Mouse (Mus musculus) urinary bladder, adult 2 months (tissue): Measurements from ENCODE around the gene Tmem266. TPM values are rescaled to one million over a fixed set of nuclear protein-coding genes. Genes with fewer than 3 reads are reported as not detected.

Experiments used
- DNase-seq: peaks from one replicate; pipeline ENCODE4 v3.0.0; 2022; ENCODE audit warnings: low spot score
- polyA plus RNA-seq: library from polyadenylated mRNA; depleted of rRNA; stranded (reverse); fragments of >200 nt; gene quantifications from 2 replicates; pipeline ENCODE4 v1.2.3, GENCODE M21; 2012; rRNA removed

The Tmem266 gene
- polyA plus RNA-seq, result 0.40 and 0.44 TPM in 2 replicates

DNA sequence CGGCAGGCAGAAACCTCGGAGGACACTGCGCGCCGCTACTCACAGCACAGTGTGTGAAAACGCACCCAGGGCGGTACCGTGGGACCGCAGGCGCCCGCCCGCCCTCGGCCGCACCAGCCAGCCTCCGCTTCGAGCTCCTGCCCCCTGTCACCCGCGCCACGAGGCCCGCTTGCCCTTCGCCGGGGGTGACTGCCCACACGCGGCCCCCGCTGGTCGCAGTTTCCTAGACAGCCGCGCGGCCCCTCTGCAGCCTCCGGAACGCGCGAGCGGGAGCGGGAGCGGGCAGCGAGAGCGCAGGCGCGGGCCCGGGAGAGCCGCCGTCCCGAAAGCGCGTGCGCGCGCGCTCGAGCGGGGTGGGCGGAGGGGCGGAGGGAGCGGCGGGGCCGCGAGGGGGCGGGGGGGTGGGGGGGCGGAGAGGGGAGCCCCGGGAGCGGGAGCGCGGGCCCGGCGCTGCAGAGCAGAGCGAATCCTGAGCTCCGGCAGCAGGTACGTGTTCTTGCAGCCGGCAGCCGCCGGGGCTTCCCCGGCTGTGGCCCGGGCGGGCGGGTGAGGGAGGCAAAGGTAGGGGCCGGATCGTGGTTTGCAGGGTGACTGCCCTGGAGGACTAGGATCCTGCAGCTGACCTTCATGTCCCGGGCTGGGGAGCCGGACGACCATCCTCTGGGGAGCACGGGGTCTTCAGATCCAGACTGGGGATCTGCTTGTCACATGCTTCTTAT, at the start of gene Tmem266, which contains the start of gene Nrg4:
Gene Tmem266, plus strand, starts transcription at position 399 of the 719 bp plus-strand sequence.
Gene Nrg4, minus strand, starts transcription at position 330 of the 719 bp plus-strand sequence.
- DNase-seq, result peak; percentile 65

DNA sequence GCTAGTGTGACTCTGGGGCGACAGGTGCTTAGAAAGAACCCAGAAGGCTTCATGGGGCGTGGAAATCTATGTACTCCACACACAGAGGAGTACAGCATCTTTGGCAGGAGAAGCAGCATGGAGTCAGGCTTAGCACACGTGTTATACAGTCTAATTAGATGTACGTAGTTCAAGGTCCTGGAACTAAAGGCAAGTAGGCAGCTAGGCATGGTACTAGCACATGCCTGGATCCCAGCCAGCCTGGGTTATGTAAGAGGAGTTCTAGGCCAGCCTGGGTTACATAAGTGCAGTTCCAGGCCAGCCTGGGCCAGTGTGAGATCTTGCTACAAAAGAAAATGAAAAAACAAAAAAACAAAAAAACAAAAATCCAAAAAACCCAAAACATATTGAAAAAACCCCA, 49.2 kb upstream of the Tmem266 start:
- no peak for DNase-seq

DNA sequence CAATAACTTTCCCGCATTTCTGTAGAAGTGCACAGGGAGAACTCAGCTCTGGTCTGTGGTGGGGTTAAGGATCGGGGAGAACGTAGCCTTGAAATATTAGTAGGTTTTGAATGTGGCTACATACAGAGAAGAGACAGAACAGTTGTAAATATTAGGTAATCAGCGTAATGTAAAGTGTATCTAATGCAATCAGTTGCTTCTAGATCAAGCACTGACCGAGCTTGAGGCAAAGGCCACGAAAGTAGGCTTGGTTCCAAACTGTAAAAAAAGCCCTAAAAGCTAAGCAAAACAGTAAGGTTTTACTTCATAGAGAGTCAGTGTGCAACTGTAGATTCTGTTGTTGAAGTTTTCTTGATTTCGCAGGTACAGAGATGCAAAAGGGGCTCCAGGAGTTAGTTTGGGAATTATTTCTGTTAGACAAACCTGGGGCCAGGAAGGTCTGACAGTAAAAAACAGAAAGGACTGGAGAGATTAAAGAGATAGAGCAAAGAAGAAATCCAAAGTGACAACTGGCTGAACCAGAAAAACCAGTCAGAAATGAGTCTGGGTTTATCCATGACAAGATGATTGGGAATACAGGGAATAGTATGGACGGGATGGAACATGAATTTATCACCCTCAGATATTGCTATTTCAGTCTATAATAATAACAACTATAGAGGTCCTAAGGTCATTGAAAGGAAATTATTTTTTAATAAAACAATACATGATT, 47.4 kb upstream of the Tmem266 start:
- no peak for DNase-seq

DNA sequence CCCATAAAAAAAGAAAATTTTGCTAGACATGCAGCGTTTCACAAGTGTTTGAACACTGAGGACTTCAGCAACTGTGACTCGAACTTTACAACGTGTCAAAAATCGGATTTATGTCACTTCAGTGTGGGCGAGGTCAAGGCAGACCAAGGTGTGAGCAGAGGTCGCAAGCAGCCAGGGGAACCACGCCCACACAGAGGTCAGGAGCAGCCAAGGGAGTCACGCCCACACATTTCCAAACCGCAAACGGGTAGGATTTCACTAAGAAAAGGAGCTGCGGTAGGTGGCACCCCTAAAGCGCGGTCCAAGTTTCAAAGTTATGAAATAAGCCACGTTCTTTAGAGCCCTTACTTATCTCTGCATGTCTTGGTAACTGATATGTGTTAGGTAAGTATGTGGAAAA, 43.2 kb upstream of the Tmem266 start:
- DNase-seq, result peak; percentile 20

DNA sequence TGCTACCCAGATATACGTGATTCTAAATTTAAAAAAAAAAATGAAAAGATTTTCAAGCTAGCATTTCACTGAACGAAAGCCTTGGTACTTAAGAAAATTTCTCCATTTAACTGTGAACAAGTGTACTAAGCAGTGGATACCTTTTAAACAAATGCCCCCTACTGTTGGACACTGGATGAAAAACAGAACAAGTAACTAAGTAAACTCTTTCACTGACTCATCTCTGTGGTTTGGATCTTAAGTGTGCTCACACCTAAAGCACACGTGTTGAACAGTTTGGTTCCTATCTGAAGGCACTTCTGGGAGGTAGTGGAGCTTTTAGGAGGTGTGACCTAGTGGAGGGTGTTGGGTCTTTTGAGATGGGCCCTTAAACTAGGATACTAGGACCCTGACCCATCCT, 41.5 kb upstream of the Tmem266 start:
- no peak for DNase-seq

DNA sequence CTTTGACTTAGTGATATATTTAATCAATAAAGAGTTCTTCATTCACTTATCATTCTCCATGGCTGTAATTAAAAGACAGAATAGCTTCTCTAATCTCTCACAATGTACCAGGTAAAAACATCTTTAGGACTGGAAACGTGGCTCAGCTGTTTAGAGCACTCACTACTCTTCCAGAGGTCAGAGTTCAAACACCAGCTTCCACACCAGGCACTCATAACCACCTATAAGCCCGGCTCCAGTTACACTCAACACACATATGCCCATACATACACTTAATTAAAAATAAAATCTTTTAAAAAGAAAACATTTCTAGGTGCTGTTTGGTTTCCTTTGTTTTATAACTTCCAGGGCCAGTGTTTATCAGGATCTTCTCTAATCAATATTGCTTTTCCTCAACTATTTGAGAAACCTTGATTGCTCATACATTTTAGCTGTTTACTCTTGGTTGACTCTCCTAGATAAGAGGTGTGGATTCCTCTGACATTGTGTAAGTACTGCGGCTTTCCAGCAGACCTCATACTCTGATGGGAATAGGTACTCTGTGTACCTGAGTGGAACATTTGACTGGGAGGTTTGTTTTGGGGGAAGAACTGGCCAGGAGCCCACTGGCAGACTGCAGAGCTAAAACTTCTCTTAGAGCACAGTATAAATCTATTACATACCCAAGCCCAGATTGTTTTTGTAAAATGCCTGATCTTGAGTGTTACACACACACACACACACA, 37.1 kb upstream of the Tmem266 start:
- DNase-seq, result no peak

DNA sequence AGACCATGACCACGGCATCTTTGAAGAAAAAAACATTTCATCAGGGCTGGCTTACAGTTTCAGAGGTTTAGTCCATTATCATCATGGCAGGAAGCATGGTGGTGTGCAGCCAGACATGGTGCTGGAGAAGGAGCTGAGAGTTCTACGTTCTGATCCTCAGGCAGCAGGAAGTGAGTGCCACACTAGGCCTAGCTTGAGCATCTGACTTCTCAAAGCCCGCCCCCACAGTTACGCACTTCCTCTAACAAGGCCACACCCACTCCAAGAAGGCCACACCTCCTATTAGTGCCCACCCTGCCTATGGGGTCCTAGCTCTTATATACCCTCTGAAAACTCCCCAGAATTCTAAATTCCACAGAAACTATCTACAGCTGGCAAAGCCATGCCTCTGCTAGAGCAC, 34.7 kb upstream of the Tmem266 start:
- no peak for DNase-seq

DNA sequence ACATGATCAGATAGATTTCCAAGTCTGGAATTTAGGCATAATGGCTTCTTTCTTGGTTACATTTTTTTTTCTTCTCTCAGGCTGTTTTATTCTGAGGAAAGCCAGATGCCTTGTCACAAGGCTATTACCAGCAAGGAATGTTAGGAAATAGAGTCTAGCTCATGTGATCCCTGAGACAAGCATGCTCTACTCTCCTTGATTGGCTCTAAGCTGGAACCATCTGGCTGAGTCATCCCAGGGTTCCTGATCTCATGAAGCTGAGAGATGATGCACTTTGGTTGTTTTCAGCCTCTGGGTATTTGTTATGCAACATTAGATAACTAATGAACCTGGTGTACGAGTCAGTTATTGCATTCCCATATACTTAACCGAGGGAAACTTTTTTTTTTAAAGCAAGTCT, 30.5 kb upstream of the Tmem266 start:
- no peak for DNase-seq

DNA sequence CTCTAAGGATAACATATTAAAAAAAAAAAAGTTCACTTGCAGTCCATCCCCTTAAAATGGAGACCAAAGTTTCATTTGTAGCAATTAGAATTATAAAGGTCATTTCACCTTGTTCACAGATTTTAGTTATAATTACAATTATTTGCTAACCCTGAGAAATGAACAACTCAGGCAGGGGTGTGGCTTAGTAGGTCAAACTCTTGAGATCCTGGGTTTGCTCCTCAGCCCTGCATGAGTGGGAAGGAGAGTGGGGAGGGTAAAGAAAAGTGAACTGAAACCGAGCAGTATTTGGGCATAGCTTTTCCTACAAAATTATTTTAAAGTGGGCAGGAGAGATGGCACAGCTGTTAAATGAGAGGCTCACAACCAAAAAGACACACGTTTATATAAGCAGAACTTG, 19.6 kb upstream of the Tmem266 start:
- no peak for DNase-seq

DNA sequence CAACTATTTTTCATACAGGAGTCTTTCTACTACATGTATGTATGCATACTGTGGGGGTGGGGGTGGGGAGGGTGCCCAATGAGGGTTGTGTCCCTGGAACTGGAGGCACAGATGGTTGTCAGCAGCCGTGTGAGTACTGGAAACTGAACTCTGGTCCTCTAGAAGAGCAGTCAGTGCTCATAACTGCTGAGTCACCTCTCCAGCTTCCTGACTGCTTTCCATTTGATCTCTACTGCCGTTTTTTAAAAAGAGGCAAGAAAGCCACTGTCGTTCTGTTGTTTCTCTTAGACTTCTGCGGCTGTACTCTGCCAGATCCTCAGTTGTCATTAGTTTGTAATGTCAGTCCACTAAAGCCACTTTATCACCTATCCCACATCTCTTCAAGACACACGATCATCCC, 19.2 kb upstream of the Tmem266 start:
- DNase-seq, result no peak

DNA sequence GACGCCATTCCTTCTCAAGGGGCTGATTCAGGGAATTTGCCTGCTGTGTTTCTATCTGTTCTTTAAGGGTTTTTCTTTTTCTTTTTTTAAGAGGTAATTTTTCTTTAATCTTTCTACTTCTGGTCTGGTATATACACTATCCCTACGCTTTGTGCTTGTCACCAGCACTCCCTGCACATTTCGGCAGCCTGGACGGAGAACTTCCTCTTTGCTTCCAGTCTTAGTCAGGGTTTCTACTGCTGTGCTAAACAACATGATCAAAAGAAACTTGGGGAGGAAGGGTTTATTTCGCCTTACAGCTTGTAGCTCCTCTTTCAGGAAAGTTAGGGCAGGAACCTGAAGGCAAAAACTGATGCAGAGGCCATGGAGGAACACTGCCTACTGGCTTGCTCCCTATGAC, 18.3 kb upstream of the Tmem266 start:
- DNase-seq, result no peak

DNA sequence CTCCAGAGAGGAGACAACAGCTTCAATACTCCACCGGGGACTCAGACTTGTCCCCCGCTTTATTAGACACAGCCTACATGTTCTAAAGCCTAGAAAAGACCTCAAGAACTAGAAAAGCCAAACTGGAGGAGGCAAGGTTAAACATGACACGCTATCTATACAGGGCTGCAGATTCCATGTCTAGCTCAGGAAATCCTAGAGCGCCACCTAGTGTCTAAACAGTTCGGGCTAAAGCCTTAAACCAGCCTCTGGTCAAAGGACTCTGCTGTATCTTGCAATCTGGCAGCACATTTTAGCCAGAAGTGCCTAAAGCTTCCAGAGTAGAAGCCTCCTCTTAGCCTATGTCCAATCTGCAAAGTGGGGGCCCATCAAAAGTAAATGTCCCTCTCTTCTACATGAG, 15.2 kb upstream of the Tmem266 start:
- no peak for DNase-seq

DNA sequence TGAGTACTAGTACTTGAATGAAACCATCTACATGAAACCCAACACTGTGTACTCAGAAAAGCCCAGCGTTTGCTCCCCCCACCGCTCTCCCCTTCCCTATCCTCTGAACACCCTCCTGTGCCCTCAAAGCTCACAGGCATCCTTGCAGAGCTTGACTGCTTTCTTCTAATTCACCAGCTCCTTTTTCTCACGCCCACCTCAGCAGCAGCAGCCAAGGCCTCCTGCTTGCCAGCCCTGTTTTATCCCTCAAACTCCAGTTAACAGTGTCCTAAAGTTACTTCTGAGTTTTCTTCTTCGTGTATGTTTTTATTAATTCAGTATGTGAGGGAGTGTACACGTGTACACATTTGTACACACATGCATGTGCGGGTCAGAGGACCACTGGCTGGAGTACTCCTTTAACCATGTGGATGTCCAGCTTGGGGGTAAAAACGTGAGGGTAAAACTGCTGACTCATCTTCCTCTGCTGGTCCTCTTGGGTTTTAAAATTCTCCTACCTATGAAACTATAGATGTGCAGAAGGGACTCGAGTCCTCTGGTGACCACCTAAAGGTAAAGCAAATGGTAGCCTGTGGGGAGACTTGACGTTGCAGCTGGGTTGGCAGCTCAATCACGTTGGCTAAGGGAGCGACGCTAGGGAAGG, 13.0 kb upstream of the Tmem266 start:
- DNase-seq, result no peak

DNA sequence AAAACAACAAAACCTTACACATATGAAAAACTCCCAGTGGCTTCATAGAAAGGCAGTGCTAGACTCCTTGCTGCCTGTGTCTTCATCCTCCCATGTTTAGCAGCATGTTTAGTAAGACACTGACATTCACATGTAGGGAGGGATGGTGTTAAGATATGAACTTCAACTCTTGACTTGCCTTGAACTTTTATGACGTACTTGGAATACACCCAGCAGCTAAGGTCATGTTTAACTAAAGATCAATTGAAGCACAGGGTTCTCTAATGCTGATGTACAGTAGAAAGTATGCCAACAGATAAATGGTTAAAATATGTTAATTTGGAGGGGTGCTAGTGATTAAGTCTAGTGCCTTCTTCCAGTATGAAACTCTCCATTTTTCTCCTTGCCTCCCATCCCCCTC, 4.1 kb upstream of the Tmem266 start:
- DNase-seq, result no peak

DNA sequence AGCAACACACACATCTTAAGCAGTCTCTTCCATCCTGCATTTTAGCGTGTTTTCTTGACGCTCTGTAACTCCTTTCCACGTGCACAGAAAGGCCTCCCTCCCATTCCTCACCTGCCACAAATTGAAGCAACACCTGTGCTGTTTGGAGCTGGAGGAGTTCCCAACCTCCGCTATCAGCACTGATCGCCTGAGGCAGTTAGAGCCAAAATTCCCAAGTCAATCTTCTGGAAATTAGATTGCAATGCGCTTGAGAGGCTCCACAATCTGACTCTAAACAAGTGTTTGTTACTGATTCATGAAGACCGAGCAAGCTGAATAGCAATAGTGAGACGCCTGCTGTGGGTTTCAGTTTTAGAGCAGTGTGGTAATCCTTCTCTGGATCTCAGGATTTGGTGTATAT, 2.6 kb upstream of the Tmem266 start:
- no peak for DNase-seq

DNA sequence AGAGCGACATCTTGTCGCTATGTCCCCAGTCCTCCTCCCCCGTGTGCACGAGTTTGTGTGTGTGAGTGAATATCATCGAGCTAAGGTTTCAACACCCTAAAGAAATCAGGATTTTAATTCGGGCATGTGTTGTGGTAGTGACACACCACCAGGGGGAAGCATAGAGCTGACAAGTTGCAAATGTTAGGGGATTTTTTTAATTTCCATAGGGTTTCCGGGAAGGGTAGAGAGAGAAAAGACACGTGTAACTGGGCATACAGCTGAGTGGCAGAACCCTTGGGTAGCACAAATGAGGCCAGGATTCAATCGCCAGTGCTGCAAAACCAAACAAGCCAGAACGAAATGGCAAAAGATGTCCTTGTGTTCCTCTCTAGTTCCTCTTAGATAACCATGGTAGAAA, 2.2 kb upstream of the Tmem266 start:
- no peak for DNase-seq

DNA sequence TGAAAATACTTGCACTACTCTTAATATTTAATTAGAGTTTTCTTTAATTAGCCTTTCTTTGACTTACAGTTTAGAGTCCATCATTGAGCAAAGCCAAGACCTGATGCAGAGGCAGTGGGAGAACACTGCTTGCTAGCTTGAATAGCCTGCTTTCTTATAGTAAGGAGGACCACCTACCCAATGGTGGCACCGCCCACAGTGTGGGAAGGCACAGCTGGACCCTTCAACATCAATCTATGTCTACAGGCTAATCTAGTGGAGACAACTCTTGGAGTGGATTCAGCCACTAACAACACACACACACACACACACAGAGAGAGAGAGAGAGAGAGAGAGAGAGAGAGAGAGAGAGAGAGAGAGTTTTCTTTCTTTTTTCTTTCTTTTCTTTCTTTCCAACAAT, 1.7 kb upstream of the Tmem266 start:
- no peak for DNase-seq

DNA sequence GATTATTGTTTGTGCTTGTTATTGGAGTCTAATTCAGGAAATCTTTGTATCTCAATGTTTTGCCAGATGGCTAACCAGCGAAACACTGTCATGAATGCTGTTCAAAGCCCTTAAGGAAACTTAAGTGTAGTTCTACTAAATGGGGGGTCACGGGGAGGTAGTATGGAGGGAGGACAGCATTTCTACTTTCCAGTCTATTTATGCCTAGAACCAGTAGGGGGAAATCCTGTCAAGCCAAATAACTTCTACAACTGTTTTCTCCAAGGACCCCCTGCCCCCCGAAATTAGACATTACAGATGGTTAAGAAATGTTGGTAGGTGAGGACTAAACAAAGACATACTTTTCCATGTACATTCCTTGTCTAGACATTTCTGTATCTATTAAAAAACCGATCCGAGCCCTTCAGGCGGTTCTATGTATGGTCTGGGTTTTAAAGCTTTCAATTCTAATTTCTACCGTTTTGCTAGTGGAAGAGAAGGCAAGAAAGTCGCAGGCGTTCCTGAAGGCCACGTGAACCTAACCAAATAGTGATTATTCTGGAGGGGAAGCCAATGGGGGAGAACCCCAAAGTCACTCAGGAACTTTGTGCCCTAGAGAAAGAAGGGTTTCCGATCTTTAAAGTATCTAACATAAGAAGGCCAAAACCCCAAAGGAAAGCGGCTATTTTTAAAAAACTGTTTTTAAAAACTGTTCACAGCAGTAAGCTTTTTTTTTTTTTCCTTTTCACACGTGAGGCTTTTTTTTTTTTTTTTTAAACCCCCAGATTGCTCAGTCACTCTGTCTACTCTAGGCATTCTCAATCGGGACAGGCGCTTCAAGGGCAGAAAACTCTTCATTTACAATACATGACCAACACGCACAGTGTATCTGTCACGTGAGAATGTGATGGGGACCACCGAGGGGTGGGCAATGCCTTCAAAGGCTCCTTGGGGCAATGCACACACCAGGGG, 874 bp upstream of the Tmem266 start:
- DNase-seq, result no peak

DNA sequence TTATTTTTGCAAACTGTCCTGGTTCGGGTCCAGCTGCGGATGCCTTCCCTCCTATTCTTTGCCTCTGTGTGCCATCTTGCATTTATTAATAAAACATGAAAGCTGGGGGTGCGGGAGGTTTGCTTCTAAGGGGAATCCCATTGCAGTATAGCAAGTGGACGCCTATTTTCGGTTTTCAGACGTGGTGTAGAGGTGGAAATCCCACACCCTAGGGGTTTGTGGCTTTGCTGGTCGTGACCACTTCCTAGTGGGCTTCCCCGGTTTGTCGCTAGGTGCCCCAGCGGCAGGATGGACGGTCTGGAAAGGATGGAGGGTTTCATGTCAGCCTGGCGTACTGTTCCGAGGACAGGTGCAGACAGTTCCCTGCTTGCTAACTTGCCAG, 512 bp downstream of the Tmem266 start:
- DNase-seq, result no peak

DNA sequence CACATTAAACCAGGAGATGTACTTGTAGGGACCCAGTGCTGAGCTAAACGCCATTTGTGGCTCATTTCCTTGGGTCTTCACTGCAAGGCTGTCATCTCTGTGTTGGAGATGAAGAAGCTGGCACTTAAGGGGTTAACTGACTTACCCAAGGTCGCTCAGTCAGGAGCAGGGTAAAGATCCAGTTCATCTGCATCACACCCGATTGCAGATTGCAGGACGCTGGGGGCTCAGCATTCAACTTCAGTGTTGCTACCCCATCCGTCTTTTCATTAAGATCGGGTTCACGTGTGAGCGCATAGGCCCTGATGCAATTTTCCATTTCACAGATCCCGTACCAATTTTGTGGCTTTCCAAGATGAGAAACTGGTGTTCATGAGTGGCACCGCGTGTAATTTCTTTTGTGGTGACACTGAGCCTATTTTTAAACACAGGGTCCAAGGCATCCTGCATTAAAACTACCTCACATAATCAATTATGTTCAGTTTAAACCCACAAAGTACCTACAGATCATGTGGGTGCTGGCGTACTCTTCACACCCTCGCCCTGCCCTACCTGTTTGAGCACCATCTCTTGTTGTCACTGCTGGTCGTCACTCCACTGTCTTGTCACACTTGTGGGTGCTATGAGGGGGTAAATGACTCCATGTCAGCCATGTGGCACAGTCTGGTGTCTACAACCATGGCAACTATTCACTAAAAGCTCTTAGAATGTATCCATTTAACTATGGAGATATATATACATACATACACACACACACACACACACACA, 1.6 kb downstream of the Tmem266 start:
- no peak for DNase-seq
